Mouse (Mus musculus): Measurements from ENCODE around the gene A930017K11Rik.

The A930017K11Rik gene

DNA sequence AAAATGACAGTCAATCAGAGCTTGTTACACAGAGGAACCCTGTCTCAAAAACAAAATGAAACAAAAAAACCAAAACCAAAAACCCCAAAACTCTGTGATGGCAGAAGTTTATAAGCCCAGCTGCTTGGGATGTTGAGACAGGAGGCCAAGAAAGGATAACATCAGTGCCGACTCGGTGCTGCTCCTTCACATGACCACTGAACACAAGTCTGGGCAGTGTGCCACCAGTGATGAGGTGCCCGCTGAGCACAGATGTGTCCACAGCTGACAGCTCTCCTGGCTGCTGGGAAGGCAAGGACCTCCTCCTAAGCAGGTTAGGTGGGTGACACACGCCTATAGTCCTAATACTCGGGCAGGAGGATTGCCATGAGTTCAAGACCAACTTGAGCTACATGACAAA lies 30.2 kb downstream of the A930017K11Rik start:
- peak; percentile 64 for DNase-seq

DNA sequence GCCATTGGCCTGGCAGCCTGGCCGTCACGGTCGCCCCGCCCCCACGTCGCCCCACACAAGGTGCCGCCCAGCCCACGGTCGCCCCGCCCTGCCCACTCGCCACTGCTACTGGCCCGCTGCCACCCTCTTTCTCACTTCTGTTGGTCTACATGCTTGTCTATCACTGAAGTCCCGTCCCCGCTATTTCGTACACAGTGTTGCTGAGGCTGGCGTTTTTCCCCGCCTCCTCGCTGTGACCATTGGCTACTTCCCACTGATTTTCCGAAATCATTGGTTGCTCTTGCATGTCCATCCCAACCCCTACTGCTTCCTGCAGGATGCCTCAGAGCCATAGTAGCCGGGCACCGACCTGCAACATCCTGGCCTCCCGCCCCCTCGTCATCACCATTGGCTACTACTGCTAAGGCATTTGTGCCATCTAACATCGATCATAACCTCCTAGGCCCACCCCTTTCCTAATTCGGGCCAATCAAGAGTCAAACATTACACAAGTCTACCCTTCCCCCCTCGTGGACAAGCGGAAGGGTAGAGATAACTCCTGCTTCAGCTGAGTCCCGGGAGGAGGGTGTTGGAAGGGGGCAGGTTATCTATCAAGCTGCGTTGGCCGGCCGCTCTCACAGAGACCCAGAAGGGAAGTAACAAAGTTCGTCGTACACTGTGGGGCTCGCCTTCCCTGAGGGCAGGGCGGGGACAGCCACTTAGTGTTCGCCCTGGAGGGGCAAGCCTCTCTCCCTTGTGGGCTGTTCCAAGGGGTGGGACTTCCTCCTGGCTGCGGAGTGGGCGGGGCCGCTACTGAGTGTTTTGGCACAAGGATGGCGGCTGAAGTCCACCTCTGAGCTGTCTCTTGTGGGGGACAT lies 32.4 kb downstream of the A930017K11Rik start:
- DNase-seq = peak; percentile 100

DNA sequence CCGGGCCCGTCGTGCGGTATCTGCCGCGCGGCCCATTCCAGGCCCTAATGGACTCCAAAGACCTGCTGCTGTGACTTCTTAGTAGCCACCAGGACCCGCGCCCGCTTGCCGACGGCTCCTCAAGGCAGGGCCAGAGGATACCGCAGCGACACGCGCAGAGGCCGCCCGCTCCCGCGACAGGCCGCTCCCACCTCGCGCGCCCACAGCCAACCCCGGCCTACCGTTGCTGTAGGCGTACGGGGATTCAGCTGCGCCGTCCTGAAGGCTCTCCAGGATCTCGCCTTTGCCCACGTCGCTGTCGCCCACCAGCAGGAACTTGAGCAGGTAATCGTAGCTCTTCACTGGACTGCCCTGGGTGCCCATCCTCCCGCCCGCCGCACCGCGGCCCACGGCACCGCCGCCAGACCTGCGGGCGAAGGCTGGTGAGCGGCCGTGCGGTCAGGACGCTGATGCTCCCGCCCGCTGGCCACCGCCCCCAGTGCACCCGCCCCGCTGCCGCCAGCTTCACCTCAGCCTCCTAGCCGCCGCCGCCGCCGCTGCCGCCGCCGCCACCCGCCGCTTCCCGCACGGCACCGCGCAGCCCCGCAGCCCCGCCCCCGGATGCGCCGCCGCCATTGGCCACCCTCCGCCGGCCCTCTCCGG lies 33.1 kb downstream of the A930017K11Rik start, which contains the start of gene Rab40c:
TSS of gene Rab40c (minus strand) at position 584 of the 642 bp plus-strand sequence.
- DNase-seq = no peak

DNA sequence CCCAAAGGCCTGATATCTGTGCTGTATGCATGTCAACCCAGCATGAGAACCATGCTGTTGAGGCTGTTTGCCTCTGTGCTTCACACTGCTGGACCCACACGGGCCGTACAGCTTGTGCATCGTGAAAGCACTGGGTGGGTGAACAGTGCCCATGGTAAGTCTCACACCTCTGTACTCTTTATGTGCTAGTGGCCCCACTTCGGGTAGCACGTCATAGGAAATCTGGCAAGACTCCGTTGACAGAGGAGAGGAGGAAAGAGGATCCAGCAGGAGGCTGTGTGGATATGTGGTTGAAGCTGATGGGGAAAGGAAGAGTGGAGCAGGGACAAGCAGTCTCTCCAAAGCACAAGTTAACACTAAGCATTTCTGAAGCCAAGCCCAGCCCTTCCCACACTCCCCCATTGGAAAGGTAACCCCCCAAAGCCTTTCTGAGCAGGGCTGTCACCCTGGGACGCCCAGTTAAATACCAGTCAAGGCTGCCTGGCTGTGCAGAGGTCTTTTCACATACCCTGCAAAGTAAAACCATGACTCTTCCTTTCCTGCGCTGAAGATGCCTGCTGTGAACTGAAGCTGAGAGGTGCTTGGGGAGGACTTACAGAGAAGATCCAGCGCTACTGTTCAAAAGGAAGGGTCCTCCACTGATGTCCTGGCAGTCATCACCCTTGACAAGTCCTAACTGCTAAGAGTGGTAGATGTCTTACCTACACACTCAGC lies 34.2 kb downstream of the A930017K11Rik start:
- DNase-seq = peak; percentile 52

DNA sequence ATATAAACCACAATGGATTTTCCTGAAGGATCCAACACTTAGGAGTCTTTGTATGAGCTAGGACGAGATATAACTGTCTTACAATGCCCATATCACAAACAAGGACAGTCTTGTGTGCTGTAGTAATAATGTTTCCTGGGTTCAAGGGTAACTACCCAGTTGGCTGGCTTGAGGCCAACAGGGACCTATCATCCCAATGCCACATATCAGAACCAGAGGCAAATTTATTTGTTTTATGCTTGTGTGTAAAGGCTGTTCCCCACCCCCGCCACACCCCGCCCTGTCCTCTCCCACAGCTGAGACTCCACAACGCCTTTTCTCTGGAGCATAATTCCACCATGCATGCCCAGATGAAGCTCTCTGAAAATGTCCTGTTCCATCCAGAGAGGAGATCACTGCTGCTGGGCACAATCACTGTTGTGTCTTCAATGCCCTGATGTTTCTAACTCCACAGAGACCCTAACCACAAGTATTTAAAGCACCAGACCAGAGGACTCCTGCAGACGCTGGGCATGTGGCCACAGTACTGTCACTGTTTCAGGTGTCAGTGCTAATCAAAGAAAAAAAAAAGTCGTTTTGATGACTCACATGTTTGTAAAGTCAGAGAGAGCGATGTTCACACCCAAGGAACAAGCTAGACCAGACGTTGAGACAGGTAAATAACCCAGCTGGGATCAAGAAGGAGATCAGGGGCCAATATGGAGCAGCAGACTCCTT lies 35.3 kb downstream of the A930017K11Rik start:
- DNase-seq = no peak

DNA sequence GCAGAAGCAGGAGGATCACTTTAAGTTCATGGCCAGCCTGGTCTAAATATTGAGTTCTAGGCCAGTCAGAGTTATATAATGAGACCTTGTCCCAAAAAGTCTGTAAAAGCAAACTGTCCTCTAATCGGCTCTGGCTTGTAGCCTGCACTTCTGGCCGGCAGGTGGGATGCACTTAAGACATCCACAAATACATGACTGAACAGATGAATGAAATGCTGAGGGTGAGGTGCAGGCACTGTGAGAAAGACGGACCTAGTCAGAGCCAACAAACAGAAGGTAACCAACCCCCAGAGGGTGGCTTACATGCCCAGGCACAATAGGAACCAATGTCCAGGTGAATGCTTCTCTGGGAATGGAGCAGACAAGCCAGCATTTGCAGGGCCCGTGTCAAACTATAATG lies 38.1 kb downstream of the A930017K11Rik start:
- DNase-seq = peak; percentile 58

DNA sequence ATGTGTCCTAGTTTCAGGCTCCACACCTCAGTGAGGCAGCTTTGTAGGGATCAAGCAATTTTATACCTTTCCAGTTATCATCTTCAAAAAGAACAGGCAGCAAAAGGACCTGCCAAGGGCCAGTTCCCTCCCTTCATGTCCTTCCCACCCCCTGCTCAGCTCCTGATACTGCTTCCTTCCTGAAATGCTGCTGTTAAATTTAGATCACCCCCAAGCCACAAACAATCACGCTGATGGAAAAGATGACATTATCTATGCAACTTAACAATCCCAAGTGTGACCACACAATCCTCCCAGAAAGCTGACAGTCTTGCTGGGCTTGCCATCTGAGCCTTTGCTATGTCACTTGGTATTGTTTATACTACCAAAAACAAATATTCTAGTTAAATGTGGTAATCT lies 38.5 kb downstream of the A930017K11Rik start:
- no peak for DNase-seq

DNA sequence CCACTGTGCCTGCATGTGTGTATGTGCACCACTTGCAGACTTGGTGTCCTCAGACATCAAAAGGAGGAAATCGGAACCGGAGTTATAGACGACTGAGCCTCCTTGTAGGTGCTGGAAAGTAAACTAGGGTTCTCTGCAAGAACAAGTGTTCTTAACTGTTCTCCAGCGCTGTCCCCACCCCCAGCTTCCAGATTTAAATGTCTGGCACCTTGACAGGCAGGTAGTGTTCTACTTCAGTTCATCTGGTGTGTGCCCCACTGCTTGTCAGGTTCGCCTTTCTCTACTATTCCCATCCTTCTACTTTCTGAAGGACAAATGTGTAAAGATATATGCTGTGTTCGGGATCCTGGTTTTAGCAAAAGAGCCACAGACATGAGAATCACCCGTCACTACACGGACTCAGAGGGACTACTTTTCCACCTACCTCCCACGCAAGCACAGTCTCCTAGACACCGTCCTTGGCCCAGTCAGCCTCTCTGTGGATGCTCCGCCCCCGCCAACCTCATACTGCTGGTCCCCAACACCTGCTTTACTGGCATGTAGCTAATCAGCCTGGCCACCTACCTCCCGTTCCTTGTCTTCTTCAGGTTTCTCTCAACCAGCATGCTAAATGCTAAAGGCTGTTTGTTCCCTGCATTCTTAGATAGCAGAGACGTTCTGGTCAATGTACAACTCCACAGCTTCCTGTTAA lies 39.0 kb downstream of the A930017K11Rik start:
- DNase-seq = peak; percentile 86

DNA sequence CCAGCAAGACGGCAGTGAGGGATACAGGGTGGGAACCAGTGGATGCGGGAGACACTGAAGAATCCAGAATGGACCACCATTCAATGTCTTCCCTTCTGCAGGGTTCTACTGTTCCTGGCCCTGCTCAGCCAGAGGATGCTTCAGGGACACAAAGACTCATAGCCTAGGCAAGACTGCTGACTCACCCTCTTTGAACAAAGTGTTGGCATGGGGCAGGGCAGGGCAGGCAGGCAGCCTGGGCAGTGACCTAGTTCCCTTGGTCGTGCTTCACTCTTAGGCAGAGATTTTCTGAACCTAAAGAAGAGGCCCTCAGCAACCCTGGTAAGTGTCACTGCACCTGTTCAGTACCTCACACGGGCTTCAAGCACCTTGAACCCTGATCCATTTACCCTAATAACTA lies 40.5 kb downstream of the A930017K11Rik start:
- DNase-seq = peak; percentile 87

DNA sequence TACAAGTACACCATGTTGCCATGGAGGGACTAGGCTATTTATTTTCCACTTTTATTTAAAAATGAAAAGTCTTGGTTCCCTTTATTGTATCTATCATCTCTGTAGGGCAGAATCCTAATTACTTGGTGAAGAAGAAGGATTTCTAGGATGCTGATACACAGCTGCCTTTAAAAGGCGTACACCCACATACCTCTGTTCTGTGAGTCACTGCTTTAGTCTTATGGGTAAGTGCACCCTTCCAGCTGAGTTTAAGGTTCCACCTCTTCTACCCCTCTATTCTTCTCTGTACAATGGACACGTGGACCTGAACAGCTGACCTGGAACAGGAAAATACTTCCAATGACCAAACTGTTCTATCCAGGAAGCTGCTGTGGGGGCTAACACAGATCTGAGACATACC lies 44.7 kb downstream of the A930017K11Rik start:
- DNase-seq = no peak

DNA sequence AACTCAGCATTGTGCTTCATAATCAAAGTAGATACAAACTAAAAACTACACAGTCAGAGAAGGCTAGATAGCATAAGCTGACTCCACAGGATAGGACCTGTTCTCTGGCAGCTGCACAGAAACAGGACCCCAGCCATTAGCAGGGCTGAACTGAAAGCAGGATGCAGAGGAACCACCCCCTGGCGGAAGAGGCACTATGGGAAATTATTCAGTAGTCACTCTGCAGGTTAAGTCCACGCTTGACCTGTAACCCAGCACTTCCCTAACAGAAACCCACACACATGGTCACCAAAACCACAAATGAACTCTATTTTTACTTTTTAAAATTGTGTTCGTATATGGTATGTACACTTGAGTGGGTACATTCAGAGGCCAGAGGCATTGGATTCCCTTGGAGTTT lies 49.3 kb downstream of the A930017K11Rik start:
- no peak for DNase-seq

DNA sequence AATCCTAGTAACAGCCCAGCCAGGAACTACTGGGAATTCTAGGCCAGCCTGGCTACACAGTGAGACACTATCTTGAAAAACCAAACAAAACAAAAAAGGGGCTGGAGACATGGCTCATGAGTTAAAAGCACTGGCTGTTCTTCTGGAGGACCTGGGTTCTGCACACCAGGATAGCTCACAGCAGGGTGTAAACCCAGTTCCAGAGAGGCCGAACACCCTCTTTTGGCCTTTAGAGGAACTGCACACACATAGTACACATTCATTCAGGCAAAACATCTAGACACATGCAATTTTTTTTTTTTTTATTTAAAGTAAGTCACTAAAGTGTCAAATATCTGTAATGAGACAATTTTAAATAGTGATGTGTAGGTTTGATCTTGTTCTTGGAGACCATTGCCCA lies 52.2 kb downstream of the A930017K11Rik start:
- no peak for DNase-seq
